Mouse (Mus musculus) mammary gland, adult 2 months (tissue): ENCODE data around the gene Stard10. TPM values are rescaled to one million over a fixed set of nuclear protein-coding genes. Genes with fewer than 3 reads are reported as not detected.

Experiments used
- polyA plus RNA-seq: library from polyadenylated mRNA; depleted of rRNA; stranded (reverse); fragments of >200 nt; gene quantifications from 2 replicates; pipeline ENCODE4 v1.2.3, GENCODE M21; 2012; ENCODE audit warnings: low replicate concordance; rRNA removed

Stard10 gene
- polyA plus RNA-seq, result 42.0 and 46.4 TPM in 2 replicates

DNA sequence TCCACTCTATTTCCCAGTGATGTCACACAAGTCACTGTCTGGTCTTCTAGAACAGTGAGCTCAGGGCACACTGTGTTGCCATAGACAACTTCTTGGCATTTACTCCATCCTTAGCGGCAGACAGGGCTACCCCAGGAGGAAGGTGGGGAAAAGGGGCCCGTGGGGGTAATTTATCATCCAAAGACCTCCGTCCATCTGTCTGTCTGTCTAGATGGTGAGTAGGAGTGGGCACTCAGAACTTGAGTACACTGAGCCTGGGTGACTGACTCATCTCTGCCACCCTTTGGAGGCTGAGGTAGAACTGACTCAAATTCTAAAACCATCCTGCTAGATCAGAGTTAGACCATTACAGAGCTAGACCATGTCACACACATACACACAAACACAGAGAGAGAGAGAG lies at the start of gene Stard10:
Stard10 (plus strand) TSS at position 73 of the 400 bp plus-strand sequence.

DNA sequence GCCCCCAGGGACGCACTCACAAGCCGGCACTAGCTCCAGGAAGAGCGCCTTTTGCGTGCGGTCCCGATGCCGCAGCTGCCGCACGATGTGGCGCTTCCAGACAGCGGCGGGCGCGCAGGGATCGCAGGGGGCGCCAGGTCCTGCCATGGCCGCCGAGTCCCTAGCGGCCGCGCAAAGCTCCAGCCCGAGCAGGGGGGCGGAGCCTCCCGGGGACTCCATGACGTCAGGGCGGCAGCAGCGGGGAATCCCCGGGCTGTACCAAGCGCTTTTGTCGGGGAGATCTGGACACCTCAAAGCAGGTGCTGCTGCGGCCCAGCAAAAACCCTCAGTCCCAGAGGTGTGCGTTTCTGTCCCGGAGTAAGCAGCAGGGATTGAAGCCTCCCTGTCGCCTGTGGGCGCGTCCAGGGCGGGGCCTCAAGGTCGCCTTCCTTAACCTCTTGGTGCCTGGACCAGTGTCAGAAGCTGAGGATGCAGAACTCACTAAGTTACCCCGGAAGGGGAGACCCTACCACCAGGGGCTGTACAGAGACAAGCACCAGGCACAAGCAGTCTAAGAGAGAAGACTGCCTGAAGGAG lies 14.9 kb upstream of the Stard10 start, which contains the start of gene Atg16l2:
Atg16l2 (minus strand) TSS at position 371 of the 576 bp plus-strand sequence.

DNA sequence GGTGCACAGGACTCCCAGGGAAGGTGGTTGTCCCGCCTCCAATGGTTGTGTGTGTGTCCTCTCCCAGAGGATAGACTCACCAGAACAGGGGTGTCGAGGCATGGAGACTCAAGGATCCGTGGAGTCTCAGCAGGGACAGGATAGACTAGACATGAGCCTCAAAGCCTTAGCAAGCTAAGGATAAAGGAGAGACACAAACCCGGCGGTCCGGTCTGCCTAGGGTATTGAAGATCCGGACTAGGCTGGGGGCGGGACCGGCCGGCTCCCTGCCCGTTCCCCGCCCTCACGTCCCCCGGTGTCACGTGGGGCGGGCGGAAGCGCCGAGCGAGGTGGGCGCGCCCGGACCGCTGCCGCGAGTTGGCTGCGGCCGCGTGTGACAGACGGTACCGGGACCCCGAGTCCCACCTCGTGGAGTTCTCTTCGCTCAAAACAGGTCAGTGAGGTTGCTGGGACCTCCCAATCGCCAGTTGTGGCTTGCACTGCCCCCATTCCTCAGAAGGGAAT lies 30.9 kb downstream of the Stard10 start, which contains the start of gene Arap1:
Arap1 (plus strand) TSS at position 301 of the 504 bp plus-strand sequence.

Other genes starting within 250 kb of the Stard10 start
- 11.5 and 12.6 TPM in 2 replicates for gene Fchsd2, start 224.2 kb upstream of the Stard10 start, polyA plus RNA-seq
- 35.6 and 37.4 TPM in 2 replicates for gene Atg16l2, start 14.8 kb upstream of the Stard10 start, polyA plus RNA-seq
- 144 and 196 TPM in 2 replicates for gene Arap1, start 31.0 kb downstream of the Stard10 start, polyA plus RNA-seq
- not detected in 2 replicates for gene Gm45837, start 93.8 kb downstream of the Stard10 start, polyA plus RNA-seq
- 46.6 and 49.9 TPM in 2 replicates for gene Pde2a, start 104.6 kb downstream of the Stard10 start, polyA plus RNA-seq